Mouse (Mus musculus) testis, adult 2 months (tissue): Measurements from ENCODE around the gene Lor. TPM values are rescaled to one million over a fixed set of nuclear protein-coding genes. Genes with fewer than 3 reads are reported as not detected.
A peak's percentile ranks its signal among the peaks of the same experiment; 100 is the strongest.

Experiments used
- H3K27ac ChIP-seq: fragments of 200-500 bp; 2 replicates; pipeline ENCODE4 v1.5.1; 2012; ENCODE audit warnings: low read depth, low read length; ENCODE audit not compliant: control insufficient read depth, insufficient read depth
- H3K27me3 ChIP-seq: fragments of 200-500 bp; 2 replicates; pipeline ENCODE4 v1.6.1; 2012; ENCODE audit warnings: mild to moderate bottlenecking, low read length, moderate library complexity; ENCODE audit not compliant: control insufficient read depth, insufficient read depth
- H3K36me3 ChIP-seq: fragments of 200-500 bp; 2 replicates; pipeline ENCODE4 v1.6.1; 2012; ENCODE audit warnings: mild to moderate bottlenecking, low read length; ENCODE audit not compliant: control insufficient read depth, insufficient read depth
- H3K4me1 ChIP-seq: fragments of 200-500 bp; 2 replicates; pipeline ENCODE4 v1.6.1; 2012; ENCODE audit warnings: low read length; ENCODE audit not compliant: control insufficient read depth, insufficient read depth
- H3K4me3 ChIP-seq: fragments of 200-500 bp; 2 replicates; pipeline ENCODE4 v1.5.1; 2012; ENCODE audit warnings: low read depth, mild to moderate bottlenecking, low read length, moderate library complexity, mixed read lengths; ENCODE audit not compliant: control insufficient read depth
- CTCF ChIP-seq: fragments of 200-500 bp; IDR thresholded peaks from 2 replicates; pipeline ENCODE4 v1.5.1; 2012; ENCODE audit warnings: low read depth, mild to moderate bottlenecking, inconsistent platforms, low read length, moderate library complexity; ENCODE audit not compliant: control insufficient read depth, insufficient read depth, insufficient replicate concordance
- POLR2A ChIP-seq: fragments of 200-500 bp; IDR thresholded peaks from 2 replicates; pipeline ENCODE4 v1.6.1; 2012; ENCODE audit warnings: low read depth, mild to moderate bottlenecking, inconsistent platforms, low read length, moderate library complexity; ENCODE audit not compliant: control insufficient read depth
- polyA plus RNA-seq: library from polyadenylated mRNA; depleted of rRNA; stranded (reverse); fragments of >200 nt; gene quantifications from 2 replicates; pipeline ENCODE4 v1.2.3, GENCODE M21; 2012; rRNA removed

The Lor gene
- polyA plus RNA-seq, 1 experiment = not detected

DNA sequence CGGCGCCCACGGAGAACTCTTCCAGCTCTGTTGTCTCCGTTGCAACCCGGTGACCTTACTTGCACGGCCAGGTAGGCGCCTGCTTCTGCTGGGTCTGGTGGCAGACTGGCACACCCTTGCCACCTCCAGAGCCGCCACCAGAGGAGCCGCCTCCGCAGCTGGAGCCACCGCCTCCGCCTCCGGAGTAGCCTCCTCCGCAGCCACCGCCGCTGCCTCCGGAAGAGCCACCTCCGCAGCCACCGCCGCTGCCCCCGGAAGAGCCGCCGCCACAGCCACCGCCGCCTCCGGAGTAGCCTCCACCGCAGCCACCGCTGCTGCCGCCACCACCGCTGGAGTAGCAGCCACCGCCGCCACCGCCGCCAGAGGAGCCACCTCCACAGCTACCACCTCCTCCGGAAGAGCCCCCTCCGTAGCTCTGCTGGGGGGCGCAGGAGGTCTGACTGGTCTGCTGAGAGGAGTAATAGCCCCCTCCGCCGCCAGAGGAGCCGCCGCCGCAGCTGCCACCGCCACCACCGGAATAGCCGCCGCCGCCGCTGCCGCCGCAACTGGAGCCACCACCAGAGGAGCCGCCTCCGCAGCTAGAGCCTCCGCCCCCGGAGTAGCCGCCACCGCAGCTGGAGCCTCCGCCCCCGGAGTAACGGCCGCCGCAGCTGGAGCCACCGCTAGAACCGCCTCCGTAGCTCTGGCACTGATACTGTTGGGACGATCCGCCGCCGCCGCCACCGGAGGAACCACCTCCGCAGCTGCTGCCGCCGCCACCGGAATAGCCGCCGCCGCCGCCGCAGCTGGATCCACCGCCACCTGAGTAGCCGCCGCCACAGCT lies 2.3 kb downstream of the Lor start:
- Histone ChIP-seq H3K27me3 (peaks cover 8% of the 10 kb centered on the region), H3K27ac (no peak overlapping the region), H3K4me3 (peak overlapping the region; percentile 51)

DNA sequence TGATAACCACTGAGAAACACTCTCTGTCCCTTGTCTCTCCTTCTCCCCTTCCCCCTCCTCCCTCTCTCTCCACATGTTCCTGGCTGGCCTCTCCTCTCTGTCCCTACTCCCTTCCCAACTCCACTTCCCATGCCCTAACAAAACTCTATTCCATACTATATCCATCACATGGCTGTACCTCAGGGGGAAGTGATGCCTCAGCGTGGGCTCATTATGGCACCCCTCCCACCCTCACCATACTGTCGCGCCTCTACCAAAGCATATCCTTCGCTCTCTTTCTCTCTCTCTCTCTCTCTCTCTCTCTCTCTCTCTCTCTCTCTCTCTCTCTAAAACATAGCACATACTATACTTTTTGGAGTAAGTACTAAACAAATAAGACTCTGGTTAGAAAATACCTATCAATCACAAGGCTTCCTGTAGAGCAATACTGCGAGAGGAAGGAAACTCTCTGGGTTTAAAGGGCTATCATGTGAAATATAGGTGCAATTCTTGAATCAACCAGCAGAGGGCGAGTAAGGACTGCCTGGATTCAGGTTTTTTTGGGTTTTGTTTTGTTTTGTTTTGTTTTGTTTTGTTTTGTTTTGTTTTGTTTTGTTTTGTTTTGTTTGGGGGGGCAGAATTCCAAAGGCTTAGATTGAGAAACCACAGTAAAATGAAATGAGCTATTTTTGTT lies 32.4 kb downstream of the Lor start:
- no peak overlapping the region for H3K27ac ChIP-seq
- TF ChIP-seq POLR2A = no peak
- no peak for TF ChIP-seq CTCF
- peaks cover 2% of the 10 kb centered on the region for H3K4me1 ChIP-seq
- H3K27me3 ChIP-seq = no peaks in the 10 kb centered on the region
- H3K4me3 ChIP-seq = no peak overlapping the region
- no peaks in the 10 kb centered on the region for H3K36me3 ChIP-seq

More for the DNA sequence above, 2.3 kb downstream of the Lor start:
- TF ChIP-seq POLR2A = no peak
- no peak for TF ChIP-seq CTCF
- Histone ChIP-seq H3K4me1 (peaks cover 5% of the 10 kb centered on the region), H3K36me3 (no peaks in the 10 kb centered on the region)

DNA sequence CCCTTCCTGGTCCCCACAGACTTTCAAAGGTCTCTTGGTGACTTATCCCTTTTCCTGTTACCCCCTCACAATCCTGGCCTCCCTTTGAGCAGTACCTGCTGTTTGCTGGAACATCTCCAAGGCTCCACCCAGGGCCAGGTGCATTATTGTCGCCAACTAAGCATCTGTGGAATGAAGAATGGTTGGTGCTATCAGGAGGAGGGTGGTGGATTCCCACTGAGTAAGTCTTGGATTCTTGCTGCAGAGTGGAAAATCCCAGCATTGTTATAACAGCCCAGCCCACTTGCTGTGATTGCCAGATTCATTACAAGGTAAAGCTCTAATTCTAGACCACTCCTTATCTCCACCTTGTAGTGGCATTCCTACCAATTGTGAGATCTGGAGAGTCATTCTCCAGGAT lies 49.0 kb downstream of the Lor start:
- Histone ChIP-seq H3K4me3 (no peak overlapping the region), H3K27ac (no peak overlapping the region), H3K4me1 (no peaks in the 10 kb centered on the region), H3K27me3 (no peaks in the 10 kb centered on the region), H3K36me3 (no peaks in the 10 kb centered on the region)
- TF ChIP-seq CTCF = no peak
- TF ChIP-seq POLR2A = no peak

DNA sequence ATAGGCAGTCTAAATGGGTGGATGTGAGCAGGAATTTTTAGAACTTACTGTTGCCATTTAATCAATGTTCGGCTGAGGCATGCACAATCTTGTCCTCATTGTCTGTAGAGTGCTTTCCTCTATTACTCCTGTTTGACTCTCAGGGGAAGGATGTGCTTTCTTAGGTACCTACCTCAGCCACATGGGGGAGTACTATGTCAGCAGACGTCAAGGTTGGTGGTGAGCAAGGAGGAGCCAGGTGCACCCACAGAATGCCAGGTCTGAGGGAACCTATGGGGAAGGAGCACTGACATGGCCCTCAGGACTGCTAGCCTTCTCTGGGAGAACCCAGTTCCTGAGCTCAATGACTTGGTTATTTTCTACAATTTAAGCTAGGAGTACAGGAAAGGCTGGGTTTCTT lies 49.7 kb downstream of the Lor start:
- Histone ChIP-seq H3K4me3 (no peak overlapping the region), H3K27ac (no peak overlapping the region), H3K4me1 (no peaks in the 10 kb centered on the region), H3K36me3 (no peaks in the 10 kb centered on the region), H3K27me3 (no peaks in the 10 kb centered on the region)
- TF ChIP-seq POLR2A = no peak
- TF ChIP-seq CTCF = no peak

Other genes starting within 250 kb of the Lor start
- 0.37 and 0.58 TPM in 2 replicates for gene Pglyrp3, start 68.6 kb downstream of the Lor start, polyA plus RNA-seq
- gene Prr9, start 40.8 kb upstream of the Lor start, polyA plus RNA-seq = 1.5 and 2.0 TPM in 2 replicates
- 875 and 1,017 TPM in 2 replicates for gene Lelp1, start 59.6 kb upstream of the Lor start, polyA plus RNA-seq
- 0.10 TPM in 1 of 2 replicates, not detected in the other for gene Sprr2a1, start 132.7 kb upstream of the Lor start, polyA plus RNA-seq
- 8.6 and 11.1 TPM in 2 replicates for gene Sprr2a2, start 132.8 kb upstream of the Lor start, polyA plus RNA-seq
- gene Sprr2a3, start 202.3 kb upstream of the Lor start, polyA plus RNA-seq = 0.19 and 0.33 TPM in 2 replicates
- gene Sprr2b, start 233.5 kb upstream of the Lor start, polyA plus RNA-seq = not detected in 2 replicates